Mouse (Mus musculus) ES-Bruce4 (cell line): ENCODE measurements around the gene Tax1bp1. TPM values are rescaled to one million over a fixed set of nuclear protein-coding genes. Genes with fewer than 3 reads are reported as not detected.

Experiments
- H3K27ac ChIP-seq: 2 replicates; pipeline ENCODE4 v1.5.1; 2012; ENCODE audit warnings: low read length, inconsistent platforms; ENCODE audit not compliant: insufficient read depth
- H3K27me3 ChIP-seq: 2 replicates; pipeline ENCODE4 v1.6.1; 2012; ENCODE audit warnings: mild to moderate bottlenecking, low read length, inconsistent platforms; ENCODE audit not compliant: control insufficient read depth, poor library complexity, insufficient read depth, severe bottlenecking
- H3K36me3 ChIP-seq: 2 replicates; pipeline ENCODE4 v1.6.1; 2012; ENCODE audit warnings: inconsistent platforms, mild to moderate bottlenecking, low read length, moderate library complexity; ENCODE audit not compliant: control insufficient read depth, poor library complexity, insufficient read depth, severe bottlenecking
- H3K4me1 ChIP-seq: one replicate; pipeline ENCODE4 v1.8.1; 2011; ENCODE audit warnings: low read length; ENCODE audit not compliant: control insufficient read depth, insufficient read depth
- H3K4me3 ChIP-seq: 2 replicates; pipeline ENCODE4 v1.5.1; 2011; ENCODE audit warnings: low read depth, mild to moderate bottlenecking, low read length
- H3K9ac ChIP-seq: 2 replicates; pipeline ENCODE4 v1.6.1; 2012; ENCODE audit warnings: low read depth, mild to moderate bottlenecking, inconsistent platforms; ENCODE audit not compliant: poor library complexity, severe bottlenecking
- H3K9me3 ChIP-seq: replicated peaks from 2 replicates; pipeline ENCODE4 v1.6.1; 2012; ENCODE audit warnings: mild to moderate bottlenecking, low read length, inconsistent platforms; ENCODE audit not compliant: control insufficient read depth, poor library complexity, insufficient read depth, severe bottlenecking
- CTCF ChIP-seq: IDR thresholded peaks from one replicate; pipeline ENCODE4 v1.8.1; 2011; ENCODE audit warnings: low read depth, low read length
- EP300 ChIP-seq: IDR thresholded peaks from 2 replicates; pipeline ENCODE4 v1.6.1; 2011; ENCODE audit warnings: low read depth, low read length; ENCODE audit not compliant: insufficient read depth
- POLR2A ChIP-seq: IDR thresholded peaks from one replicate; pipeline ENCODE4 v1.8.1; 2011; ENCODE audit warnings: low read length; ENCODE audit not compliant: insufficient read depth
- polyA plus RNA-seq: library from polyadenylated mRNA; stranded (reverse); fragments of >200 nt; gene quantifications from 2 replicates; pipeline ENCODE4 v1.2.4, GENCODE M21; 2011; ENCODE audit warnings: low read depth; ENCODE audit not compliant: missing spikeins, insufficient read depth, insufficient read length

Gene Tax1bp1
- polyA plus RNA-seq, 1 experiment, result 130 TPM

DNA sequence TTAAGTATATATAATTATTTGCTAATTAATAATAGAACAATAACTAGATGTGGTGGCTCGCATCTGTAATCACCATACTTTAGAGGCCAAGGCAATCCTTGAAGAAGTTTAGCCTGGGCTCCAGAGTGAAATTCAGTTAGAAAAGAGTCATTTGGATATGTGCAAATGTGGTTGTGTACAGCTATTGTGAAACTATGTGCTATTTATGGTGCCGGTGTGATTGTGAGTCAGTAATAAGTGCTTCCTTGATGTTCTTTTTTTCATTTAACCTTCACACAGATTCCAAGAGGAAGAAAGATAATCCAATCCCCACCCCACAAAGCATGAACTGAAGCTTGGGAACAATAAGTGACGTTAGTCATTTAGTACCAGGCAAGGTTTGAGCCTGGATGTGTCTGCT is 30.9 kb upstream of the Tax1bp1 start:
- no peak for TF ChIP-seq POLR2A
- no peak for TF ChIP-seq EP300
- TF ChIP-seq CTCF, result no peak
- Histone ChIP-seq H3K9ac (no peak overlapping the region), H3K27ac (no peak overlapping the region), H3K27me3 (no peaks in the 10 kb centered on the region), H3K9me3 (no peaks in the 10 kb centered on the region), H3K4me3 (no peak overlapping the region), H3K36me3 (no peaks in the 10 kb centered on the region), H3K4me1 (no peaks in the 10 kb centered on the region)

GRCm38 (mm10) chr6:52686901-52687500 is 26.5 kb upstream of the Tax1bp1 start:
- H3K4me1 ChIP-seq, result no peaks in the 10 kb centered on the region
- no peak overlapping the region for H3K4me3 ChIP-seq
- no peak overlapping the region for H3K9ac ChIP-seq
- H3K9me3 ChIP-seq, result no peaks in the 10 kb centered on the region
- no peaks in the 10 kb centered on the region for H3K27me3 ChIP-seq
- H3K36me3 ChIP-seq, result no peaks in the 10 kb centered on the region
- no peak for TF ChIP-seq CTCF
- TF ChIP-seq EP300, result no peak
- no peak for TF ChIP-seq POLR2A
- H3K27ac ChIP-seq, result no peak overlapping the region

DNA sequence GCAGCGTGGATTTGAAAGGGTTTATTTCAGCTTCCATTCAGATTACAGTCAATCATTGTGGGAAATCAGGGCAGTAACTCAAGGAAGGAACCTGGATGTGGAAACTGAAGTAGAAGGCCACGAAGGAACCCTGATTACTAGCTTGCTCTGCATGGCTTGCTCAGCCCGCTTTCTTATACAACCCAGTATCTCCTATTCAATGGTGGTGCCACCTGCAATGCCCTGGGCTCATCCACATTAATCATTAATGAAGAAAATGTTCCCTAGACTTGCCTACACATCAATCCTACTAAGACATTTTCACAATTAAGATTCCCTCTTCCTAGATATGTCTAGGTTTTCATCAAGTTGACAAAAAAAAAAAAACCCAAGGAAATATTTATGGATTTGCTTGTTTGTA is 23.2 kb upstream of the Tax1bp1 start:
- H3K27ac ChIP-seq, result no peak overlapping the region
- no peaks in the 10 kb centered on the region for H3K27me3 ChIP-seq
- H3K4me1 ChIP-seq, result no peaks in the 10 kb centered on the region
- TF ChIP-seq POLR2A, result no peak
- no peak for TF ChIP-seq EP300
- no peak for TF ChIP-seq CTCF
- H3K9me3 ChIP-seq, result no peaks in the 10 kb centered on the region
- no peak overlapping the region for H3K9ac ChIP-seq
- no peaks in the 10 kb centered on the region for H3K36me3 ChIP-seq
- H3K4me3 ChIP-seq, result no peak overlapping the region

DNA sequence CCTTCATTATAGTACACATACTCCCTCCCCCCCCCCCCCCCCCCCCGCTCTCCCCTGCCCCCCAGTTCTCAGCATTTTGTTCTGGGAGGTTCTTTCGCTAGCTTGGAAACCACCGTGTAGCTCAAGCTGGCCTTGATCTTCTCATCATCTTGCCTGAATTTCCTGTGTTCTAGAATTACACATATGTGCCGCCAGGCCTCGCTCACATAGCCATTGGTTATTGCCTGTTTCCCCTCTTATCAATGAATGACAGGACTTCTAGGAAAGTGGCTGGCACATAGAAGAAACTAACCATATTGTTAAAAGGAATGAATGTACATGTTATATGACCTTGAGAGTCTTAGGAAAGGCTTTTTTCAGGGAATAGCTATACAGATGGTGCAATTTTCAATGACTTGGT is 21.7 kb upstream of the Tax1bp1 start:
- no peak overlapping the region for H3K27ac ChIP-seq
- TF ChIP-seq EP300 (no peak), POLR2A (no peak), CTCF (no peak)

DNA sequence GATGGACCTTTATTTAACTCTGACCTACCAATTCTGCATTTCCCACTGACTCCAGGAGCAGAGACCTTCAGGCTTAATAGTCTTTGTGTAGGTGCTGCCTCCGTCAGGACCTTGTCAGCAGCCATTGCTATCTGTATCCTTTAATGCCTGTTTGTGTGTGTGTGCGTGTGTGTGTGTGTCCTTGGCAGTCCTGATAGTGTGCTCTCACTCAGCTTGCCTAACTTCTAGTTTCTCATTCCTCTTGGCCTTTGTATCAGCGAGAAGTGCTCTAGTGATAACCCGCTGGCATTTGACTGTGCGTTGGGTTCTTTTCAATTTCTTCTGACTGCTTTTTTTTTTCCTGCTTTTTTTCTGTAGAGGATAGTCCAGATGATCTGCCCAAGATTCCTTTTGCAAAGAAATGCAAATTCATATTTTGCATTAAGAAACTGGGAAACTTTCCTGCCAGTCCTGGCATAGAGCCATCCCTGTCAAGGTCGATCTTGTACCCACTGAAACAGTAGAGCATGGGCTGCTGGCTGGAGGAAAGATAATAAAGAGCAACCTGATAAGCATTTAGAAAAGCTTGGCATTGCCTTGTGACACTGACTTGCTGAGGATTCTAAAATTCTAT is 21.0 kb upstream of the Tax1bp1 start:
- H3K4me1 ChIP-seq, result no peaks in the 10 kb centered on the region
- no peaks in the 10 kb centered on the region for H3K9me3 ChIP-seq
- no peaks in the 10 kb centered on the region for H3K36me3 ChIP-seq
- no peak overlapping the region for H3K27ac ChIP-seq
- H3K9ac ChIP-seq, result no peak overlapping the region
- TF ChIP-seq CTCF (no peak), POLR2A (no peak), EP300 (no peak)
- H3K4me3 ChIP-seq, result no peak overlapping the region
- no peaks in the 10 kb centered on the region for H3K27me3 ChIP-seq

More for the DNA sequence above, 21.7 kb upstream of the Tax1bp1 start:
- Histone ChIP-seq H3K9me3 (no peaks in the 10 kb centered on the region), H3K36me3 (no peaks in the 10 kb centered on the region), H3K4me1 (no peaks in the 10 kb centered on the region), H3K9ac (no peak overlapping the region), H3K27me3 (no peaks in the 10 kb centered on the region), H3K4me3 (no peak overlapping the region)

DNA sequence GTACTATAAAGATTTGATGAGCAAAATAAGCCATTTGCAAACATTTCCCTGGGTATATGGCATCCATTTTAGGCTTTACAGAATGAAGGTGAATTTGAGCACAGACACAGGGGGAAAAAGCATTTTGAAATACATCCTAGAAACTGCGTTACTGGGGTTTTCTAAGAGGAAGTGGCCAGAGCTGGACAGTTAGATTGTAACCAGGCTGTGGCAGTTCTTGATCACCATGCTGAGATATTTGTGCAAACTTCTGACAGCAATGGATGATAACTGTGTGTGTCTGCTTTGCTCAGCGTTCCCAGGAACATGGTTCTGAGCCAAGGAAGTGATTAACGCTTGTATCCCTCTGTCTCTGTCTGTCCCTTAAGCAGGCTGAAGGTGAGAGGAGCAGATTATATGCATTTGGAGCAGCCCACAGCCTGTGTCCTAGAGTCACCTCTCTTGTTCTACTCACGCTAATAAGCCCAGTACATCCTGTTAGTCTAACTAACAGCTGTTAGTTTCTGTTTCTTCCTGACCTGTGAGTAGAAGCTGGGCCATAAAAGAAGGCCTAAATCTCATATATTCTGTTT is 15.5 kb upstream of the Tax1bp1 start:
- no peak for TF ChIP-seq CTCF
- no peak for TF ChIP-seq EP300
- TF ChIP-seq POLR2A, result no peak
- Histone ChIP-seq H3K27ac (no peak overlapping the region), H3K4me3 (no peak overlapping the region), H3K9ac (no peak overlapping the region), H3K27me3 (no peaks in the 10 kb centered on the region), H3K36me3 (no peaks in the 10 kb centered on the region), H3K9me3 (no peaks in the 10 kb centered on the region), H3K4me1 (no peaks in the 10 kb centered on the region)
